Mouse (Mus musculus) embryo, embryonic 10.5 days (tissue): ENCODE measurements around the gene Prss43.

Experiments used
- DNase-seq: peaks from one replicate; pipeline ENCODE4 v3.0.0-alpha.2; 2015; ENCODE audit warnings: low spot score

The Prss43 gene

GRCm38 (mm10) chr9:110841438-110841837 lies 14.9 kb downstream of the Prss43 start:
- no peak for DNase-seq

- no peak for DNase-seq
These were observed 17.7 kb downstream of the Prss43 start, which contains the start of gene Prss46 for GRCm38 (mm10) chr9:110844206-110844605. Prss46 (plus strand) TSS chr9:110844506.

- no peak for DNase-seq
These were observed 22.7 kb downstream of the Prss43 start for GRCm38 (mm10) chr9:110849162-110849561.

GRCm38 (mm10) chr9:110855903-110856302 lies 29.4 kb downstream of the Prss43 start:
- DNase-seq, result no peak

DNA sequence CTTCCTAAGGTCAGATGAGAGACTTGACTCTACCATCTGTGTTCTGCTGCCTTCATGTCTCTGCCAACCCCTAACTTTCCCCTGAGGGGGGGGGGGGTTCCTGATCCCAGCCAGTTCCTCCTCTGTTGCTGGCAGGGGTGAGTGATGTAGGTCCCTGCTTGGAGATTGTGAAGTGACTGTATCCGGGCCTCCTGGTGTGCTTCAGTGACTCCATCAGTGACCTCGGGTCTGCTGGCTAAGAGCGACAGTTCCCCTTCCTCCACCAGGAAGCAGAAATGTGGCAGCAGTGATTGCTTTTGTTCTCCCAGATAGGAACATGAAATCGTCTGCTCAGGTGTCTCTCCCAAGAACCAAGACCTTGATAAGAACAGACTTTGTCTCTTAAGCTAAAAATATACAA lies 30.4 kb downstream of the Prss43 start:
- no peak for DNase-seq

DNA sequence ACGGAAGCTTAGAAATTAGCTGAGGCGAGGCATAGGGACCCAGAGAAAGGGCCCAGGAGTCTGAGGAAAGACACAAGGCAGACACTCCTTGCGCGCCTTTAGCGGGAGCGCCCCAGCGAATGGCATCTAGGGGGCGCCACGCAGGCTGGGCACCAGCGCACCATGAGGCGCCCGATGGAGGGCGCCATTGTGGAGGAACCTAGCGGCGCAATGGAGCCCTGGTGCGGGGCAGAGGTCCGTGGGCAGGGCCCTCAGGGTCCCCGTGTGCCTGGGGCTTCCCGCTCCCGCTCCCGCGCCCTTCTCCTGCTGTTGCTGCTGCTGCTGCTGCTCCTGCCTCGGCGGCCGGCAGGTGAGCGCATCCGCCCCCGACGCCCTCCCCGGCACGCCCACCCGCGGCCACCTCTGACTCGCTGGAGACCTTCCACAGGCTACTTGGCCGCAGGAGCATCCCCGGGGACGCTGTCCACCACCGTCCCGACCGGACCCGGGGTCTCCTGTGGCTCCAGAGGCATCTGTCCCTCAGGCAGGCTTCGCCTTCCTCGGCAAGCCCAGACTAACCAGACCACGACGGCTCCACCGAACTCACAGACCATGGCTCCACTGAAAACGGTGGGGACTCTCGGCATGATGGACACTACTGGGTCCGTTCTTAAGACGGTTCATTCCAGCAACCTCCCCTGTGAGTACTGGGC lies 31.4 kb downstream of the Prss43 start, which contains the start of gene Prss50:
Prss50 (plus strand) TSS at position 187 of the 692 bp plus-strand sequence.
- peak; percentile 62 for DNase-seq

DNA sequence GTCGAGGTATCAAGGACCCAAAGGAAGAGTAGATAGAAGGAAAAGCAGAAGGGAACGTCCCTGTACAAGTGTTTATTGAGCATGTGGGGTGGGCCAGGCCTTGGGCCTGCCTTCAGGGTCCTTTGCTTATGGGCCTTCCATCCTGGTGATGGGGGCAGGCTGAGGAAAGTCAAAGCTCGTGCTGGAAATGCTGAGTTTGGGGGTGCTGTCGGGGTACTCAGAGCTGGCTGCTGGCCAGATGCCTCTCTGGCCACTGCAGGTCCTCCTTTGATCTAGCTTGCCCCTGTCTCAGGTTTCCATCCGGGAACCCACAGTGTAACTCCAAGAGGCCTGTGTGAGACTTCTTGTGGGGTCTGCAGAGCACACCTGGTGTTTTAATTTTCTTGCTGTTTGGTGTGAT lies 32.0 kb downstream of the Prss43 start:
- no peak for DNase-seq

DNA sequence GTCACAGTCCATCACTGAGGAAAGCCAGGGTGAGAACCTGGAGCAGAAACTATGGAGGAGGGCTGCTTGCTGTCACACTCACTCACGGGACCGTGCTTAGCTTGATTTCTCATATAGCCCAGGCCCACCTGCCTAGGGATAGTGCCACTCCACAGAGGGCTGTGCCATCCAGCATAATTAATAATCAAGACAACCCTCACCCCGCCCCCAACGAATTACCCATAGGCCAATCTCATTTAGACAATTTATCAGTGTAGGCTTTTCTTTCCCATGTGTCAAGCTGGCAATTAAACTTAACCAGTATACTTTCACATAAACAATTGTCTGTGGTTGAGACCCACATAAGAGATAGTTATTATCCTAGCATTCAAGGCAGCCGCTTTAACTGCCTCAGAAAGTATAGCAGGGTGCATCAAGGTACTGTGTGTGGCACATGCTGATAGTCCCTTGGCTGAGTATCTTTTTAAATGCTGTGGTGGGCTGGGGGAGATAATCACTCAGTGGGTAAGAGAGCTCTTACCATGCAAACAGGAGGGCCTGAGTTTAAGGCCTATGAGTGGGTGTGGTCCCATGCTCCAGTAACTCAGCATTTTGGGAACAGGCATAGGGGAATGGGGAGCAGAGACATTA lies 32.6 kb downstream of the Prss43 start:
- no peak for DNase-seq

- DNase-seq, result peak; percentile 82
These were observed 44.5 kb downstream of the Prss43 start for GRCm38 (mm10) chr9:110871030-110871429.

- peak; percentile 35 for DNase-seq
These were observed 47.5 kb downstream of the Prss43 start for GRCm38 (mm10) chr9:110873681-110874659.

DNA sequence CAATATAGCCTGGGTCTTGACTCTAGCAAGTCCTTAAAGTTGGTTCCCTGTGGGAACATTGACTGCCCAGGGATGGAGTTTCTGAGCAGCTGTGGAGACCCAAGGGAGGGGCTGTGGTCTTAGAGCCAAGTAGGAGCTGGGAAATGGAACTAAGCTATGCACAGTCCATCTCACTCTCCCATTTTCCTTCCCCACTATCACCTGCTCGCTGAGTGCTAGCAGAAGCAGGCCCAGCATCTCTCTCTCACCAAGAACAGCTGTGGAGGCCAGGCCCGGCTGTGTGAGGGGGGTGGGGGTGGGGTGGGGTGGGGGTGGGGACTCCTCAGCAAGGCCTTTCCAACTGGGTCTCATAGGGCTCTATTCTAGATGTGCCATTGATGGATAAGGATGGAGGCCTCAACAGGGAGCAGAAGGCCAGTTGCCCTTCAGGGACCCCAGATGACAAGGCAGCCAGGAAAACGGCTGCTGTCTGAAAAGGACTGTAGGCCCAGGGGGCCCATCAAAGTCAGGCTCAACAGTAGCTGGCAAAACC lies 48.2 kb downstream of the Prss43 start:
- peak; percentile 24 for DNase-seq

GRCm38 (mm10) chr9:110875288-110875695 lies 48.8 kb downstream of the Prss43 start:
- peak; percentile 36 for DNase-seq

DNA sequence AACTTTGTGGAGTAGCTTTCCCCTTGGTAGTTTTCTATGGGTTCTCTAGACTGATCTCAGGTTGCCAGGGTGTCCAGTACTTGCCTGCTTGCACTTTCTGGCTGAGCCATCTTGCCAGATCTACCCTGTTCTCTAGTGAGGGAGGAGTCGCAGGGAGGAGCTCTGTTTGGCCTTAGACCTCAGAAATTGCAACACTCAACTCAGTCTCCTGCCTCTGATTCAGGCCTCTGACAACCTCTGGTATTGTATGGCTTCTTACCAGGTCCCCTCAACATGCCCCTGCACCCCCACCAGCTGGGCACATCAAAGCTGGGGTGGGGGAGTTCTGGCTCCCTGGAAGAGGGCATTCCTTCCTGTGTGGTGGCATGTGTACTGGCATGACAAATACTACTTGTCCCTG lies 50.9 kb downstream of the Prss43 start:
- no peak for DNase-seq

GRCm38 (mm10) chr9:110877888-110878287 lies 51.4 kb downstream of the Prss43 start:
- DNase-seq, result no peak

DNA sequence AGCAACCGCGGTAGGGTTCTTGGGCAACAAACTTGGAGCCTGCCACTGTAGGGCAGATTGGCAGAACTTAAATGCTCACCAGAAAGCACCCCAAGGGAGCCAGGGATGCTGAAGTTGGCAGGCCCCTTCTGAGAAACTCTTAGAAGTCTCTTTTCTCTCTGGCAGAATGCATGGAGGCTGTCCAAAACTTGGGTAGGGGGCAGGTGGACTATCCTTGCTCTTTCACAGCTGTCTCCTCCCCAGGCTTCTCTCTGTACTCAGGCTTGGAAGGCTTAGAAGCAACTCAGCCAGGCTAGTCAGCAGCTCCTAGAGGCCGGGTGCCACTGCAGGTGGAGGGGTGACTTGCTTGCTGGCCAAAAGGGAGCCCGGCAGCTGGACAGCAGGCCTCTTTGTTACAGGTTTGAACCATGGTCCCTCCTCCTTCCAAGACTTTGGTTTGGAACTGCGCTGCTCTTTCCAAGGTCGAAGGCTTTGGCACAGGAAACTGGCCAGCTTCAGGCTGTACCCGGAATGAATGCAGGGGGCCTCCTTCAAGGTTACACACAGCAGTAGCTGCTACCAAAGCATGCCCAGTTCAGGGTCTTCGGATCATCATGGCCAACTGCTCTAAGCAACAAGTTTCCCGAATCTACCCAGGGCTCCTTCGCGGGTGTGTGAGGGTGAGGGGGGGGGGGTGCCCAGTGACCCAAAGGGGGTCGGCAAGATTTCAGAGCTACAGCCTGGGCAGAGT lies 52.9 kb downstream of the Prss43 start, which contains the start of gene Als2cl:
Als2cl (plus strand) TSS at position 680 of the 730 bp plus-strand sequence.
- DNase-seq, result peak; percentile 27

DNA sequence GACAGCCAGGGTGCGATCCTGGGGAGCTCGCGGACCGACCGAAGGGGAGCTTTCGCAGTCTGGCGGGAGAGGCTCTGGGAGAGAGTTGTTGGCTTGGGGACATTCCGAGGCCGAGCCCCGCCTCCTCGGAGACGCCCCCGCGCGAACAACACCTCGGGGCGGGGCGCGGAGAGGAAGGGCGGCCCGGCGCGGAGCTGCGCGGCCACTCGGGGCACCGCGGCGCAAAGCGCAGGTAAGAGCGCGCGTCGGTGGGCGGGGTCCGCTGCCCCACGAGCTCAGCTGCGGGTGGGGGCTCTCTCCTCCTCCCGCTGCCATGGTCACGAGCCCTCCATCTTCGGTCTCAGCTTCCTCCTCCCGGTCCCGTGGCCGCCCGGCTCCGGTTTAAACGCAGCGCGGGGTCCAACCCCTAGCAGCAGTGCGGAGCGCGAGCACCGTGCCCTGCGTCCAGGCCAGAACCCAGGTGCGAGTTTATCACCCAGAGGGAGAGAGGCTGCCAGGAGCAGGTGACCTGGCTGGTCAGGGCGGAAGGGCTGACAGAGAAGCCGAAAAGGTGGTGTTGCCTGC lies 53.6 kb downstream of the Prss43 start, which contains the start of gene Tmie:
Tmie (minus strand) TSS at position 116 of the 564 bp plus-strand sequence.
- DNase-seq, result peak; percentile 44

GRCm38 (mm10) chr9:110880772-110881171 lies 54.3 kb downstream of the Prss43 start:
- no peak for DNase-seq
